Mouse (Mus musculus) NIH3T3 (cell line): ENCODE data around the gene Myom3.

Experiments
- DNase-seq: peaks from one replicate; pipeline ENCODE4 v3.0.0-alpha.2; 2012; ENCODE audit warnings: low read depth

The Myom3 gene

DNA sequence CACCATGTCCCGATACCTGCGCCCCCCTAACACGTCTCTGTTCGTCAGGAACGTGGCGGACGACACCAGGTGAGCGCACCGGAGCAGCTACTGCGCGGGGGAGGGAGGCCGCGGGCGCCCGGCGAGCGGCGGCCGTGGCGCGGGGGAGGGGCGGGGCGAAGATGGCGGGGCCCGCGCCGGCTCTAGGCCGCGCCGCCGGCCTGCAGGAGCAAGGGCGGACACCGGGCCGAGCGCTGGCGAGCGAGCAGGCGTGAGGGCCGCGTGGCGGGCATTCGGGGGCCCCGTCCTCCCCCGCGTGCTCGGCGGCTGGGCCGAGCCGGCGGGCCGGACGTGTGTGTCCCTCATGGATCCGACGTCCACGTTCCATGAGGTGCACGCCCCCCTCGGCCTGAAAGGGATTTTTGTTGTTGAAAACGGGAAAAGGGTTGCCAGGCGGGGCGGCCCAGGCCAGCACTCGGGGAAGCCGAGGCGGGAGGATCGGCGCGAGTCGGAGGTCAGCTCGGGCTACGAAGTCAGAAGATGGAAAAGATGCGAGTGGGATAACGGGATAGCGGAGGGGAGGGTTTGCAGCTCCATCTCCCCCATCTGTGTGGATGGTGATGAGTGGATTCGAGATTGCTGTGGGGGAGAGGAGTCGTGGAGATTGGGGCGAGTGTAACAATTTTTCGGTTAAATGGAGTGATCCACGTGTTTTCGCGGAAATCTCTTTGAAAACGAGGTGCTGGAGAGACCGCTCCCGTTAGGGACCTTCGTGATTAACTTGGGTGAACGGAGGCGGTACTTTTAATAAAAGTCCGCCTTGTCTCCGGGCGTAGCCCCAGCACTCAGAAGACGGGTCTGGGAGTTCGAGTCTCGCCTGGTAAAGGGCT is 96.9 kb downstream of the Myom3 start:
- peak; percentile 74 for DNase-seq

DNA sequence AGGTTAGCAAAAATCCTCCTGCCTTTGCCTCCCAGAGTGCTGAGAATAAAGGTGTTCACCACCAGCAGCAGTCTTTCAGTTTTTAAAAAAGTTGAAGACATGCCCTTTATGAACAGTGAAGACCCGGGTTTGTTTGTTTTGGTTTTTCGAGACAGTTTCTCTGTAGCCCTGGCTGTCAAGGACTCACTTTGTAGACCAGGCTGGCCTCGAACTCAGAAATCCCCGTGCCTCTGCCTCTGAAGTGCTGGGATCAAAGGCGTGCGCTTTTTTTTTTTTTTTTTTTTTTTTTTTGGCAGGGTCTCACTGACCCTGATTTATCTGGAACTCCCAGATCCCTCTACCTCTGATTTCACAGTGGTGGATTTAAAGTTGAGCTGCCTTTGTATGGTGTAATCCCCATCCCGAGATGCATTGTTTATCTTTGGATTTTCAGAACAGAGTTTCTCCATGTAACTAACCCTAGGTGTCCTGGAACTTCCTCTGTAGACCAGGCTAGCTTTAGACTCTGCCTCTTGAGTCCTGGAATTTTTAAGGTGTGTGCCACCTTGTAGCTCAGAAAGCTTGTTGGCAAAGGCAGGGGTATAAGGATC is 98.2 kb downstream of the Myom3 start:
- DNase-seq, result no peak
